Mouse (Mus musculus): Measurements from ENCODE around the gene Dnaaf1.

Gene Dnaaf1

GRCm38 (mm10) chr8:119574437-119575365 is at the start of gene Dnaaf1, which contains the start of gene Hsdl1:
Gene Dnaaf1 (plus strand): TSS chr8:119575235.
Gene Hsdl1 (minus strand): TSS chr8:119575183.
- DNase-seq (ENCODE audit: low spot score in 2 of 2) = peak; percentile 94 to 95

GRCm38 (mm10) chr8:119528762-119529161 is 46.3 kb upstream of the Dnaaf1 start:
- no peak for DNase-seq (ENCODE audit: low spot score in 2 of 2)

GRCm38 (mm10) chr8:119530937-119531336 is 44.1 kb upstream of the Dnaaf1 start:
- no peak for DNase-seq (ENCODE audit: low spot score in 2 of 2)

GRCm38 (mm10) chr8:119531397-119531796 is 43.6 kb upstream of the Dnaaf1 start:
- DNase-seq (ENCODE audit: low spot score in 2 of 2) = no peak

GRCm38 (mm10) chr8:119531973-119532372 is 43.1 kb upstream of the Dnaaf1 start:
- DNase-seq (ENCODE audit: low spot score in 2 of 2) = no peak

- DNase-seq (ENCODE audit: low spot score in 2 of 2) = no peak
Observed at GRCm38 (mm10) chr8:119544606-119545005, 30.4 kb upstream of the Dnaaf1 start.

GRCm38 (mm10) chr8:119545180-119545579 is 29.9 kb upstream of the Dnaaf1 start:
- no peak for DNase-seq (ENCODE audit: low spot score in 2 of 2)

- no peak for DNase-seq (ENCODE audit: low spot score in 2 of 2)
Observed at GRCm38 (mm10) chr8:119545791-119546190, 29.2 kb upstream of the Dnaaf1 start.

GRCm38 (mm10) chr8:119547019-119547691 is 27.9 kb upstream of the Dnaaf1 start:
- no peak for DNase-seq (ENCODE audit: low spot score in 2 of 2)

GRCm38 (mm10) chr8:119548560-119549113 is 26.4 kb upstream of the Dnaaf1 start:
- no peak for DNase-seq (ENCODE audit: low spot score in 2 of 2)

- DNase-seq (ENCODE audit: low spot score in 2 of 2) = no peak
Observed at GRCm38 (mm10) chr8:119552967-119553366, 22.1 kb upstream of the Dnaaf1 start.

- DNase-seq (ENCODE audit: low spot score in 2 of 2) = no peak
Observed at GRCm38 (mm10) chr8:119555861-119556260, 19.2 kb upstream of the Dnaaf1 start.

- DNase-seq (ENCODE audit: low spot score in 2 of 2) = no peak
Observed at GRCm38 (mm10) chr8:119557132-119557531, 17.9 kb upstream of the Dnaaf1 start.

GRCm38 (mm10) chr8:119557821-119558602 is 17.0 kb upstream of the Dnaaf1 start:
- DNase-seq (ENCODE audit: low spot score in 2 of 2) = peak; percentile 79

- peak; percentile 96 to 97 for DNase-seq (ENCODE audit: low spot score in 2 of 2)
Observed at GRCm38 (mm10) chr8:119558603-119559401, 16.2 kb upstream of the Dnaaf1 start, which contains the start of gene Mbtps1. Gene Mbtps1 (minus strand): TSS chr8:119558735.

- no peak for DNase-seq (ENCODE audit: low spot score in 2 of 2)
Observed at GRCm38 (mm10) chr8:119559402-119559720, 15.7 kb upstream of the Dnaaf1 start.

- peak; percentile 60 to 66 for DNase-seq (ENCODE audit: low spot score in 2 of 2)
Observed at GRCm38 (mm10) chr8:119563849-119564251, 11.2 kb upstream of the Dnaaf1 start.

GRCm38 (mm10) chr8:119566367-119566766 is 8.7 kb upstream of the Dnaaf1 start:
- no peak for DNase-seq (ENCODE audit: low spot score in 2 of 2)

GRCm38 (mm10) chr8:119568251-119568650 is 6.8 kb upstream of the Dnaaf1 start:
- no peak for DNase-seq (ENCODE audit: low spot score in 2 of 2)

GRCm38 (mm10) chr8:119568951-119569350 is 6.1 kb upstream of the Dnaaf1 start:
- no peak for DNase-seq (ENCODE audit: low spot score in 2 of 2)

GRCm38 (mm10) chr8:119569881-119570280 is 5.2 kb upstream of the Dnaaf1 start:
- DNase-seq (ENCODE audit: low spot score in 2 of 2) = peak; percentile 20 to 22

All from spleen, postnatal 36 days (tissue).